Mouse (Mus musculus): Measurements from ENCODE around the gene Hint3.

DNA sequence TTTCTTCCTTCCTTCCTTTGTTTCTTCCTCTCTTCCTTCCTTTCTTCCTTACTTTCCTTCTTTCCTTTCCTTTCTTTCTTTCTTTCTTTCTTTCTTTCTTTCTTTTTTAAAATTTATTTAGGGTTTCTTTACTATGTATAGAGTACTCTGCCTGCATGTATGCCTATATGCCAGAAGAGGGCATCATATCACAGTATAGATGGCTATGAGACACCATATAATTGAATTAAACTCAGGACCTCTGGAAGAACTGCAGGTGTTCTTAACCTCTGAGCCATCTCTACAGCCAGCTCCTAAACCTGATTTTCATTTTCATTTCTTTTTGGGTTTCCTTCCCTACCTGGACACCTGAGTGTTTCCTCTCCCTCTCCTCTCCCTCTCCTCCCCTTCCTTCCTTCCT lies 6.5 kb downstream of the Hint3 start:
- TF ChIP-seq CTCF (IDR thresholded peaks at IDR 0.05; ENCODE audit: low read depth) (peak; percentile 47), EP300 (IDR thresholded peaks at IDR 0.05; ENCODE audit: low read depth) (no peak)
